Mouse (Mus musculus) liver, adult 2 months (tissue): ENCODE measurements around the gene Gm42517. TPM values are rescaled to one million over a fixed set of nuclear protein-coding genes. Genes with fewer than 3 reads are reported as not detected.

Source experiments
- DNase-seq: peaks from one replicate; pipeline ENCODE4 v3.0.0-alpha.2; 2011; ENCODE audit warnings: low read depth, low spot score; ENCODE audit errors: extremely low read depth
- H3K27ac ChIP-seq: fragments of 200-500 bp; replicated peaks from 2 replicates; pipeline ENCODE4 v1.5.1; 2012; ENCODE audit warnings: low read depth, mild to moderate bottlenecking, control low read depth, inconsistent platforms, low read length; ENCODE audit not compliant: insufficient read depth
- H3K27me3 ChIP-seq: fragments of 200-500 bp; 2 replicates; pipeline ENCODE4 v1.6.1; 2012; ENCODE audit warnings: mild to moderate bottlenecking, moderate library complexity, low read length, inconsistent platforms; ENCODE audit not compliant: control insufficient read depth, insufficient read depth
- H3K36me3 ChIP-seq: fragments of 200-500 bp; 2 replicates; pipeline ENCODE4 v1.6.1; 2012; ENCODE audit warnings: low read length, inconsistent platforms; ENCODE audit not compliant: control insufficient read depth, insufficient read depth
- H3K4me1 ChIP-seq: fragments of 200-500 bp; 2 replicates; pipeline ENCODE4 v1.6.1; 2011; ENCODE audit warnings: low read length; ENCODE audit not compliant: control insufficient read depth, insufficient read depth
- H3K4me3 ChIP-seq: fragments of 200-500 bp; 2 replicates; pipeline ENCODE4 v1.5.1; 2011; ENCODE audit warnings: low read depth, mild to moderate bottlenecking, control low read depth, low read length, moderate library complexity; ENCODE audit not compliant: insufficient read depth
- H3K79me2 ChIP-seq: fragments of 200-500 bp; 2 replicates; pipeline ENCODE4 v1.6.1; 2012; ENCODE audit warnings: inconsistent platforms, mild to moderate bottlenecking, low read length, moderate library complexity; ENCODE audit not compliant: control insufficient read depth, insufficient read depth
- H3K9ac ChIP-seq: fragments of 200-500 bp; 2 replicates; pipeline ENCODE4 v1.6.1; 2012; ENCODE audit warnings: low read depth, mild to moderate bottlenecking, control low read depth, inconsistent platforms, low read length
- CTCF ChIP-seq: fragments of 200-500 bp; IDR thresholded peaks from 2 replicates; pipeline ENCODE4 v1.5.1; 2011; ENCODE audit warnings: low read depth, low read length, control low read depth
- POLR2A ChIP-seq: fragments of 200-500 bp; IDR thresholded peaks from 2 replicates; pipeline ENCODE4 v1.6.1; 2011; ENCODE audit warnings: low read length, control low read depth; ENCODE audit not compliant: insufficient read depth; ENCODE audit errors: extremely low read depth
- WGBS: fragments of 180-500 bp; shearing (Covaris S2); methylation state at CpG from one replicate; pipeline ENCODE4 v1.1.7; 2018; 5-methylcytosine and 5-hydroxymethylcytosine counted together
- polyA plus RNA-seq: library from polyadenylated mRNA; depleted of rRNA; stranded (reverse); fragments of >200 nt; gene quantifications from 2 replicates; pipeline ENCODE4 v1.2.3, GENCODE M21; 2012
- total RNA-seq: library from RNA; depleted of rRNA; stranded (reverse); fragments of >200 nt; gene quantifications from 2 replicates; pipeline ENCODE4 v1.2.3, GENCODE M21; 2014

Gm42517 gene
- total and polyA plus RNA-seq, 2 experiments, result not detected

DNA sequence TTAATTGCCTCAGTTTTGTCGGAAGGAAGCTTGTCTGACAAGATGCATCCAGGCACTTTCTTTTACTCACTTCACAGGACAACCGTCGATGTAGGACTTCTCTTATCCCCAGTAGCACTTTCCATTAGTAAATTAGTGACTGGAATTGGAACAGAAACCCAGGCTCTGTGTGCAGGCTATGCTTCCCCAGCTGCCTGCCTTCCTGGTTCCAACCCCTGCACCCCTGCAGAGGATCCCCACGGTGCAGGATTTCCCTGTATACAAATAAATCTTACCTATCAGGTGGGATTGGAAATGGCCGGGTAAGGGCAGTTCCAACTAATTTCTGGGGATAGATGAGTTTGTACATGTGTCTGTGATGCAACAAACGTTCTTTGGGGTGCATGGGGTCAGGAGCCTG lies 2.2 kb upstream of the Gm42517 start:
- H3K9ac ChIP-seq, result no peak overlapping the region
- no peak overlapping the region for H3K27ac ChIP-seq
- peaks cover 9% of the 10 kb centered on the region for H3K4me1 ChIP-seq
- 4% methylated on average over 6 of the region's 6 CpGs for WGBS
- no peak overlapping the region for H3K4me3 ChIP-seq
- no peak for TF ChIP-seq CTCF
- TF ChIP-seq POLR2A, result no peak
- no peak for DNase-seq
- no peaks in the 10 kb centered on the region for H3K36me3 ChIP-seq
- peaks cover 39% of the 10 kb centered on the region for H3K27me3 ChIP-seq
- H3K79me2 ChIP-seq, result no peaks in the 10 kb centered on the region

DNA sequence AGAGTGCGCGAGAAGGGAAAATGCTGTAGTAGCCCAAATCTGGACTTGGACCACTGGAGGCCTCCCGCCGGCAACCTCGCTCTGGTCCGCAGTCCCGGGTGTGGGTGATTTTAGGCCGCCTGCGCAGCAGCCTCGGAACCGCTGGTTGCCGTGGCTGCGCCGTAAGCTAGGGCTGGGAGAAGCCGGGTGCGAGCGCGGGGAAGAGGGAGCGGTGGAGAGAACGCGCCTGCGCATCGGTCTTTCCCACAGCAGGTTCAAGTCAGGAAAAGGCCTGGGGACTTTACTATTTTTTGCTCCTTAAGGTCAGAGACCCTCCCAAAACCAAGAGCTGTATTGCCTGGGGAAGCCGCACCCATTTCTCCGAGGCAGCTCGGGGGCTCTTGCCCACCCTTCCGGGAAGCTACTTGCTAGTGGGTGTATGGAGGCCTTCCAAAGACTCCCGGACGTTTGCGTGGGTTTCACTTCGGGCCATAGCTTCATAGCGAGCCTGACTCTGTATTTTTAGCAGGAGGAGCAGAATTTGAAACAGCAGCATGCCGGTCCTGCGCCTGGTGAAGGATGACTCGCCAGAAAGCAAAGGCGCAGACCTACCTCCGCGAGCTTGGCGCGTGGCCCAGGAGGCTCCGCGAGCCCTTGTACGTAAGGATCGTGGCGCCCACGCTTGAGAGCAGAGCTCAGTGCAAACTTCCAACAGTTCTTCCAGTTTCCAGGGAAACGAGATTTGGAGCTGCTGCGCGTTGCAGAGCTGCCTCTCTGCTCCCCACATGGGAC lies 1.3 kb upstream of the Gm42517 start:
- TF ChIP-seq POLR2A (no peak), CTCF (no peak)
- H3K27ac ChIP-seq, result no peak overlapping the region
- H3K4me1 ChIP-seq, result peaks cover 7% of the 10 kb centered on the region
- H3K27me3 ChIP-seq, result peaks cover 44% of the 10 kb centered on the region
- H3K36me3 ChIP-seq, result no peaks in the 10 kb centered on the region
- H3K4me3 ChIP-seq, result peak overlapping the region; percentile 19; the same call in 1 of the 2 replicates
- no peaks in the 10 kb centered on the region for H3K79me2 ChIP-seq
- 1% methylated on average over 49 of the region's 49 CpGs for WGBS
- DNase-seq, result no peak
- H3K9ac ChIP-seq, result no peak overlapping the region

DNA sequence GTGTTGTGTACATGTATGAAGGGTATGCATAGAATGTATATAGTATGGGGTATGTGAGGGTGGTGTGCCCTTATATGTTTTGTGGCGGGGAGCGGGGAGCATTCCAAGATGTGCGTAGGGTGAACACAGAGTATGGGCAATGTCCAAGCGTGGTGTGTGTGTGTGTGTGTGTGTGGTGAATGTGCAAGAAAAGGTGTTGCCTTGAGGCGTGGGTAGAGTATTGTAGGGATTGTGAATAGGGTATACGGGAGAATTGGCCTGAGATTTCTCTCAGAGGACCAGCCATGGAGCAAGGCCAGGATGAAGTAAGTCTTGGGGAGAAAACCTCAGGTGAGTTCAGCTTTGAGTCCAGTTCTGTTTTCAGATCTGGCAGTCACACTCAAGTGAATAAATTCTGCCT lies 724 bp upstream of the Gm42517 start:
- Histone ChIP-seq H3K27me3 (peaks cover 44% of the 10 kb centered on the region), H3K4me1 (peaks cover 7% of the 10 kb centered on the region), H3K9ac (no peak overlapping the region), H3K27ac (no peak overlapping the region), H3K79me2 (no peaks in the 10 kb centered on the region), H3K36me3 (no peaks in the 10 kb centered on the region), H3K4me3 (peak overlapping the region; percentile 19; the same call in 1 of the 2 replicates)
- TF ChIP-seq POLR2A (no peak), CTCF (no peak)
- WGBS, result 9% methylated on average over 6 of the region's 6 CpGs
- no peak for DNase-seq

DNA sequence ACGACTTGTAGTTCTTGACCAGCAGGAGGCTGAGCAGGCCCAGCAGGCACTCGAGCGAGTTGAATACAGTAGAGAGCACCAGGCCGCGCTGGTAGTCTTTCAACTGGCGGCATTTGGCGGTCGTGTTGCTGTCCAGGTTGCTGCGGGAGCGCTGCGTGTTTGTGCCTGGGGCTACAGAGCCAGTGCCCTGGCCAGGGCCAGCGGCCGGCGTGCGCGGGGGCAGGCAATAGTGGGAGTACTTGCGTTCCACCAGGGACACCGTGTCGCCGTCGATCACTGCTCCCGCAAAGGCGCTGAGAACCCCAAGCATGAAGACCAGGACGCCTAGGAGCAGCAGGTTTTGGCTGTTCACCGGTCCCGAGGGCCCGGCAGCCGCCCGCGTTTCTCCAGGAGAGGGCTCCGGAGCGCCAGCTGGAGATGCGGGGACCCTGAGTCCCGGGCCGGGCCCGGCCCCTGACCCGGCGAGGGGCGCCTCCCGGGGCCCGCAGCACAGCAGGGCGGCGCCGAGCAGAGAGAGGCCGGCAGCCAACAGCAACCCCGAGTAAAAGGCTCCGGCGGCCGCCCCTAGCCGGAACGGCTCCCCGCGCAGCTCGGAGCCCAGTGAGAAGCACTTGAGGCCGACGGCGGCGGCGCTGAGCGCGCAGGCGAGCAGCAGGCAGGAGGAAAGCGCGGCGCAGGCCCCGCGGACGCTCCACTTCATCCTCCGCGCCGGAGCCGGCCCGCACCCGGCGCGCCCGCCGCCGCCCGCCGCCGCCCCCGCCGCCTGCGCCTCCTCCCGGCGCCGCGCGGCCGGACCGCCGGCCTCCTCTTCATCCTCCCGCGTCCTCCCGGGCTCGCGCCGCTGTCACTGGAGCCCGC lies 509 bp downstream of the Gm42517 start:
- Histone ChIP-seq H3K9ac (no peak overlapping the region; the same call in 1 of the 2 replicates), H3K79me2 (no peaks in the 10 kb centered on the region), H3K36me3 (no peaks in the 10 kb centered on the region), H3K4me3 (peak overlapping the region; percentile 25; the same call in 1 of the 2 replicates), H3K27ac (no peak overlapping the region), H3K27me3 (peaks cover 44% of the 10 kb centered on the region), H3K4me1 (peaks cover 7% of the 10 kb centered on the region)
- under 1% methylated on average over 72 of the region's 100 CpGs for WGBS
- peak; percentile 30 for DNase-seq
- no peak for TF ChIP-seq POLR2A
- peak; percentile 29; the same call in 1 of the 2 replicates for TF ChIP-seq CTCF

DNA sequence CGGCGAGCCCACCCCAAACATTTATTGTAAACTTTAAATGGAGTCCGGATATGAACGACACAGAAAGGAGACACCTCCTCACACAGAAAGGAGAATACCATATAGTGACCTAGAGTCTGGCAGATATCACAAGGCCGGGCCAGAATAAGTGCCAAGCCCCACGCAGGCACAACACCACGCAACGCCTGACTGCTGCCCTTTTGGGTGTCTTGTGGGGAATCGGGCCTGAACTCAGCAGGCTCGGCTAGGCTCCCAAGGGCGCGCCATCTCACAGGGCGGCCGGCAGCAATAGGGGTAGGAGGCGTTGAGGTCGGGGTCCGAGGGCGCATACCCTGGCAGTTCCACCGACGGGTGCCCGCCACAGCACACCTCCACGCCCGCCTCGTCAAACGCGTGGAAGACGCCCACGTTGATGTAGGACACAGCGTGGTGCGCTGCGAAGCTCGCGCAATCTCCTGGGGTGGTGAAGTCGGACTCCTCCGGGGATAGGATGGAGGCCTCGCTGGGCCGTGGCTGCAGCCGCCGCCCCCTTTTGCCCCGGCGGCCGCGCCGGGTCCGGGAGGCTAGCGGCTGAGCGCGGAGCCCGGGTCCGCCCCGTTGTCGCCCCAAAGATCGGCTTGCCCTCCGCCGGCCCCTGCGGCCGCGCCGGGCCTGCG lies 1.3 kb downstream of the Gm42517 start:
- peak overlapping the region; percentile 25; the same call in 1 of the 2 replicates for H3K4me3 ChIP-seq
- no peak overlapping the region for H3K9ac ChIP-seq
- DNase-seq, result no peak
- peaks cover 44% of the 10 kb centered on the region for H3K27me3 ChIP-seq
- TF ChIP-seq POLR2A, result no peak
- TF ChIP-seq CTCF, result no peak
- no peaks in the 10 kb centered on the region for H3K36me3 ChIP-seq
- 4% methylated on average over 58 of the region's 60 CpGs for WGBS
- no peaks in the 10 kb centered on the region for H3K79me2 ChIP-seq
- no peak overlapping the region for H3K27ac ChIP-seq
- H3K4me1 ChIP-seq, result peaks cover 7% of the 10 kb centered on the region
